Mouse (Mus musculus) embryonic facial prominence, embryonic 14.5 days (tissue): ENCODE measurements around the gene Cdk5r1. TPM values are rescaled to one million over a fixed set of nuclear protein-coding genes. Genes with fewer than 3 reads are reported as not detected.

Experiments
- ATAC-seq: fragments of 200-750 bp; cut with Nextera tagmentation; 2 replicates; pipeline ENCODE4 v1.8.0; 2017; ENCODE audit warnings: low read depth, moderate number of reproducible peaks, moderate TSS enrichment
- DNase-seq: peaks from one replicate; pipeline ENCODE4 v3.0.0-alpha.2; 2015; ENCODE audit warnings: low spot score
- H3K27ac ChIP-seq: fragments of 300-500 bp; sonication (generic); replicated peaks from 2 replicates; pipeline ENCODE4 v1.5.1; 2014; ENCODE audit warnings: low read depth, mild to moderate bottlenecking, low read length, moderate library complexity
- H3K27me3 ChIP-seq: fragments of 300-500 bp; sonication (generic); replicated peaks from 2 replicates; pipeline ENCODE4 v1.6.1; 2014; ENCODE audit warnings: low read length; ENCODE audit not compliant: control insufficient read depth, insufficient read depth
- H3K36me3 ChIP-seq: fragments of 300-500 bp; sonication (generic); 2 replicates; pipeline ENCODE4 v1.6.1; 2014; ENCODE audit warnings: low read length, mixed read lengths; ENCODE audit not compliant: control insufficient read depth, insufficient read depth
- H3K4me1 ChIP-seq: fragments of 300-500 bp; sonication (generic); 2 replicates; pipeline ENCODE4 v1.6.1; 2014; ENCODE audit warnings: antibody characterized with exemption, low read length; ENCODE audit not compliant: control insufficient read depth, insufficient read depth
- H3K4me2 ChIP-seq: fragments of 300-500 bp; sonication (generic); 2 replicates; pipeline ENCODE4 v1.6.1; 2014; ENCODE audit warnings: low read depth, mild to moderate bottlenecking, low read length, moderate library complexity, mixed read lengths
- H3K4me3 ChIP-seq: fragments of 300-500 bp; sonication (generic); 2 replicates; pipeline ENCODE4 v1.5.1; 2014; ENCODE audit warnings: low read depth, mild to moderate bottlenecking, low read length
- H3K9ac ChIP-seq: fragments of 300-500 bp; sonication (generic); 2 replicates; pipeline ENCODE4 v1.6.1; 2014; ENCODE audit warnings: low read depth, mild to moderate bottlenecking, low read length, moderate library complexity, mixed read lengths
- H3K9me3 ChIP-seq: fragments of 300-500 bp; sonication (generic); 2 replicates; pipeline ENCODE4 v1.6.1; 2016; ENCODE audit warnings: low read length; ENCODE audit not compliant: control insufficient read depth
- WGBS: fragments of 180-500 bp; shearing (Covaris S2); extraction: QIAGEN DNeasy Blood & Tissue Kit; methylation state at CpG from one replicate; pipeline ENCODE4 v1.1.7; 2014; 5-methylcytosine and 5-hydroxymethylcytosine counted together
- polyA plus RNA-seq: library from polyadenylated mRNA; unstranded; fragments of >200 nt; fragmentation: Nextera tagmentation; extraction: Ambion mirVana; gene quantifications from 2 replicates; pipeline ENCODE4 v1.2.1, GENCODE M21; 2014

The Cdk5r1 gene
- polyA plus RNA-seq, 1 experiment from 2014 or later: 5.1 TPM

DNA sequence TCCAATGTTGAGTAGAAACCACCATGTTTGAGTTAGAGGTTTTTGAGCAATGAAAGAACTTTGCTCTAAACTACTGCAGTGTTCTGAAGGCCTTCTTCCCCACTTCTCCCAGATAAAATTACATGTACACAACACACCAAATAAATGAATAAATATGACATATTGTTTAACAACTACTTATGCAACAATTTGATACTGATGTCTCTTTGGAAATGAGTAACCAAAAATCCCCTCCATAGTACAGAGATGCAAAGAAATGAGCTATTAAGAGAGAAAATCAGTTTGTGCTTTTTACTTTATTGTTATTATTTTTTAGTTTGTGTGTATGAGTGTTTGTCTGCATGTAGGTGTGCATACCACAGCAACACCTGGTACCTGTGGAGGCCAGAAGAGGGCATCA is 29.7 kb downstream of the Cdk5r1 start:
- Histone ChIP-seq H3K9me3 (no peaks in the 10 kb centered on the region), H3K4me3 (no peak overlapping the region), H3K27ac (no peak overlapping the region), H3K9ac (no peak overlapping the region), H3K27me3 (no peaks in the 10 kb centered on the region), H3K4me2 (no peak overlapping the region), H3K36me3 (no peaks in the 10 kb centered on the region), H3K4me1 (peaks cover 24% of the 10 kb centered on the region)
- ATAC-seq: no peak
- DNase-seq: no peak

DNA sequence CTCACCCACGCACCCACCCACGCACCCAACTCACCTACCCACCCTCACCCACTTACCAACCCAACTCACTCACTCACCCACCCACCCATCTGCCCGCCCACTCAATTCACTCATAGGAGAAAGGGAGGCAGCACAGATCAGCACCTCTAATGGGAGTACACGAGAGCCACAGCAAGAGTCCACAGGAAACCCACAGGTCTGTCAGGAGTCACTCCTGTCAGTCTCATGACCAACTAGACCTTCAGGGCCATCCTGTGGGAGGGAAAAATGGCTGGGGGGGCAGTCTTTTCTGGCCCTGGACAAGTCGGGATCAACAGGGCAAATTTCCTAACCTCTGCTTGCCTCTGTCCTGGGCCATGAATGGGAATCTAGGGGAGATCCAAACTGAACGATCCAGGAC is 31.0 kb downstream of the Cdk5r1 start:
- Histone ChIP-seq H3K27me3 (no peaks in the 10 kb centered on the region), H3K4me2 (no peak overlapping the region), H3K27ac (no peak overlapping the region), H3K9me3 (no peaks in the 10 kb centered on the region), H3K4me1 (peaks cover 24% of the 10 kb centered on the region), H3K4me3 (no peak overlapping the region), H3K36me3 (no peaks in the 10 kb centered on the region), H3K9ac (no peak overlapping the region)
- DNase-seq (no peak), ATAC-seq (no peak)
- WGBS: 84% methylated on average over 6 of the region's 6 CpGs

DNA sequence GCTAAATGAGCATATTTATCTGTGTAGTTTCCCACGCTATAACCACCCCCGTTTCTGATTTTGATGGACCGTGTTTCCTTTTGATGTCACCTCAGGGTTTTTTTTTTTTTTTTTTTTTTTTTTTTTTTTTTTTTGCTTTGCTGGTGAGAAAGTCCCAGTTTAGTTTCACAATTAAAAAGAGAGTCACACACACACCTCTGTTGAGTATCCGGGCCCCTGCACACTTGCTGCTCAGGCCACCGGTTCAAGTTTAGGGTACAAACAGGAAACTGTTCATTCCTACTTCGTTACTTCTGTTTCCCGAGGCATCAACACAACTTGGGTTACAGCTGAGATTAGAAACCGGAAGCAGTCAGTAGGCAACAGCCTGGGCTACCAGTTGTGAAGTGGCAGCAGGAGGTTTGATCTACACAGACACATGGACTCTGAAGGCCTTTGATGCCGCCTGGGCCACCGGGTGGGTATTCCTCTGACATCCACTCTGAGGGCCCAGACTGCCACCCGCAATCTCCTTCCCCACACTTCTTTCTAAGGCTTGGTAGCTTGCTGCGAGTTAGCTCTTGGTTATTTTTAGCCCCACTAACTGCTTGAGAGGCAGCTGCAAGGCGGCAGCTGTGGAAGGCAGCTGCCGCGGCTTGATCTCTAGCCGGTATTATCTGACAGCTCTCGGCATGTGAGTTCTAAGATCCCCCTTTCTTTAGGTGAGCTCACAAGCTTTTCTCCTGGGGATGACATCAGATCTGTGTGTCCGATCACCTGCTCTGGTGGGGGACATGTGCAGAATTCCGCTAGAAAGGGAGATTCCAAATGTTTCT is 31.7 kb downstream of the Cdk5r1 start:
- Histone ChIP-seq H3K27me3 (no peaks in the 10 kb centered on the region), H3K9me3 (no peaks in the 10 kb centered on the region), H3K27ac (peak overlapping the region; percentile 13; the same call in 1 of the 2 replicates), H3K9ac (no peak overlapping the region), H3K4me1 (peaks cover 30% of the 10 kb centered on the region), H3K4me2 (peak overlapping the region; percentile 10; the same call in 1 of the 2 replicates), H3K4me3 (no peak overlapping the region), H3K36me3 (no peaks in the 10 kb centered on the region)
- peak; percentile 86 for DNase-seq
- peak; percentile 59; the same call in 1 of the 2 replicates for ATAC-seq
- WGBS: 31% methylated on average over 19 of the region's 19 CpGs

DNA sequence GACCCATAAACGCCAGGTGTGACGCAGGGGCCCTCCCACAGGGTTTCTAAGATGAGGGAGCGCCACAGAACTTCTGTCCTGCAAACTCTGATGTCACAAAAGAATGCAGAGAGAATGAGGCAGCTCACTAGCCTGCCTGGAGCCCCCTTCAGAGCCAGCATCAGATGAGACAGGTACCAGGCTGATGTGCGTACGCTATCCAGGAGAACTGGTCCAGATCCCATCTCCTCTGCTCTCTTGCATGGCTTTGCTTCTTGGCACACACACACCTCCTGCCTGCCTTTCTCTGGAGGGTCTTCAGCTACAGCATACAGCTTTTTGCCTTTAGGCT is 32.3 kb downstream of the Cdk5r1 start:
- peak; percentile 7; the same call in 1 of the 2 replicates for ATAC-seq
- Histone ChIP-seq H3K27ac (peak overlapping the region; percentile 13; the same call in 1 of the 2 replicates), H3K4me2 (peak overlapping the region; percentile 10; the same call in 1 of the 2 replicates)

DNA sequence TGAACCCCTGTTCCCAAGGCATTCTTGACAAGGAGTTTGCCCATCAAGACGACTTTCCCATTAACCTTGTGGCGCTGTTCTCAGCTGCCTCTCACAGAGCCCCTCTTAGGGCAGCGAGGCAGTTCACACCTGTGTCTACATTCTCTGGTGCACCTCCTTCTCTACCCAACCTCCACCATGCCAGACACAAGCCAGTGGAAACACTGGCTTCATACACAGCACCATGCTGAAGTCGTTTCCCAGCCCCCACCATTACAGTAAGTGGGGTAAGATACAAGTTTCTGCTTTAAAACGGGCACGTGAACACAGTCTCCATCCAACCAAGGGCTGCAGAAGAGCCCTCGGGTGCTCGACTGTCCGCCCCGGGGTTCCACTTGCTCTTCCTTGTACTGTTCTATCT is 33.3 kb downstream of the Cdk5r1 start:
- H3K9me3 ChIP-seq: no peaks in the 10 kb centered on the region
- ATAC-seq: no peak
- peaks cover 26% of the 10 kb centered on the region; the same call in 1 of the 2 replicates for H3K4me1 ChIP-seq
- H3K9ac ChIP-seq: no peak overlapping the region
- H3K36me3 ChIP-seq: no peaks in the 10 kb centered on the region
- no peak overlapping the region for H3K27ac ChIP-seq
- H3K27me3 ChIP-seq: no peaks in the 10 kb centered on the region
- H3K4me3 ChIP-seq: no peak overlapping the region
- DNase-seq: no peak
- H3K4me2 ChIP-seq: no peak overlapping the region
- WGBS: 83% methylated on average over 10 of the region's 10 CpGs

More for the DNA sequence above, 32.3 kb downstream of the Cdk5r1 start:
- Histone ChIP-seq H3K9me3 (no peaks in the 10 kb centered on the region), H3K4me3 (no peak overlapping the region), H3K9ac (no peak overlapping the region), H3K36me3 (no peaks in the 10 kb centered on the region), H3K27me3 (no peaks in the 10 kb centered on the region), H3K4me1 (peaks cover 30% of the 10 kb centered on the region)
- no peak for DNase-seq
- WGBS: 56% methylated on average over 5 of the region's 5 CpGs

DNA sequence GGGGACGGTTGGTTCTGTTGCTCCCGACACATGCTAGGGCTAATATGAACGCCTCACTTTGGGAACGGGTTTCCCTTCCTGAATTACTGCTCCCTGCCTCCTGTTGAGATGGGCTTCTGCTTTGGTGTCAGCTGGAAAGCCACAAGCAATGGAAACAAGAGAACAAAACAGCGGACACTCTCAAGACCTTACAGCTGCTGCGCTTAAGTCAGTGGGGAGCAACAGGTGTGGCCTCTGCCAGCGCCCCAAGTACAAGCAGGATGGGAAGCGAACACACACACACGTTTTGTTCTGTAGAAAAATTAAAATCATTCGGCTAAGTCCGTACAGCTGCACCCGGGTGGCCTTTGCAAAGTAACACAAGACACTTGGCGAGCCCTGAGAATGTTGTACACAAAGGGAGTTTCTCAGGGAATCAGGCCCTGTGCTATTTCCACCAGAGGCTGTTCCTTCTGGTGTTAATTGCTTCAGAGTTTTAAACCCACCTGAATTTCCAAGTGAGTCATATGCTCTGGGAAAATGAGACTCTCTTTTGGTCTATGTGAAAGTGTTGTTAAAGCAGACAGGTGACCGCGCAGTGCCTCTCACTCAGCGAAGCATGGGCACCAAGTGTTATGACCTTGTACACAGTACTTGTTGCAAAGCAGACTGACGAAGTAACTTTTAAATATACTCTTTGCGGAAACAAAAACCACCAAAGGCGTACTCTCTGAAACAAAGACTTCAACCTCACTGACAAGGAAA is 35.7 kb downstream of the Cdk5r1 start:
- no peak overlapping the region for H3K4me3 ChIP-seq
- ATAC-seq (peak; percentile 61; the same call in 1 of the 2 replicates), DNase-seq (peak; percentile 86)
- H3K9me3 ChIP-seq: no peaks in the 10 kb centered on the region
- peaks cover 27% of the 10 kb centered on the region; the same call in 1 of the 2 replicates for H3K4me1 ChIP-seq
- no peaks in the 10 kb centered on the region for H3K27me3 ChIP-seq
- no peaks in the 10 kb centered on the region for H3K36me3 ChIP-seq
- WGBS: 68% methylated on average over 19 of the region's 19 CpGs
- H3K4me2 ChIP-seq: no peak overlapping the region
- H3K9ac ChIP-seq: no peak overlapping the region
- peak overlapping the region; percentile 55 for H3K27ac ChIP-seq

DNA sequence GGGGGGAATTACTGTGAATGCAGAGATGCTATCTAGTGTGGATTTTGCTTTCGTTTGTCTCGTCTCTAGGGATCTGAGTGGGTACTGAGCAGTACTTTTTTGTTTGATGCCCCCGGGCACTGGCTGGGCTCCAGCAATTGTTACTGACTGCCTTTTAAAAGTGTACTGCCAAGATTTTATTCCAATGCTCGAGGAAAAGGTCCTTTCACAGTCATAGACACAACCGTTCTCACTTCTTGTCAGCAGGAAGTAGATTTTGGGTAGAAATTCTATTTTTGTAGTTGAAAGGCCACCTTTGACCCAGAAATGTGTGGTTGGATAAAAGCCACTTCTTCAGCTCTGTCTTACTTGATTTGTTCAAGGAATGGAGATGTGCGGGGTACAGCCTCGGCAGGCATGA is 37.0 kb downstream of the Cdk5r1 start:
- no peak overlapping the region for H3K4me2 ChIP-seq
- no peak for DNase-seq
- H3K9ac ChIP-seq: no peak overlapping the region
- no peak overlapping the region for H3K27ac ChIP-seq
- WGBS: 23% methylated on average over 7 of the region's 7 CpGs
- H3K4me1 ChIP-seq: peaks cover 30% of the 10 kb centered on the region
- H3K4me3 ChIP-seq: no peak overlapping the region
- ATAC-seq: no peak
- H3K27me3 ChIP-seq: no peaks in the 10 kb centered on the region
- H3K9me3 ChIP-seq: no peaks in the 10 kb centered on the region
- H3K36me3 ChIP-seq: no peaks in the 10 kb centered on the region

DNA sequence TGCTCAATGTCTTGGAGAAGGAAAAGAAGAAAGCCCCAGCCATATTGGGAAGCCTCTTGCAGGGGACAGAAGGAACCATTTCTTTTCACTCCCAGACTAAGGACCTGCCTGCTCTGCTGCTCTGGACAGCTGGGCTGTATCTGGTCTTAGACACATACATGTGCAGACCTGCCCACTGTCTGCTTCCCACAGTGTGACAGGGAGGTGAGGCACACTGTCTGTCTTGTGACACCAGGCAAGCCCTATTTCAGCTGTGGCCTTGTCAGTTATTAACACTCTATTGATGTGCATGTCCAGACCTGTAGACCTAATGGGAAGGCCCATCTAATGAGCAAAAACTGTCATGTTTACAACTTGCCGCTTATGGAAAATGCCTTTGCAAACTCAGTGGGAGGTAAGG is 38.5 kb downstream of the Cdk5r1 start:
- no peak overlapping the region for H3K4me3 ChIP-seq
- H3K9me3 ChIP-seq: no peaks in the 10 kb centered on the region
- H3K4me1 ChIP-seq: peaks cover 28% of the 10 kb centered on the region
- H3K4me2 ChIP-seq: no peak overlapping the region
- DNase-seq: peak; percentile 62
- no peak overlapping the region for H3K27ac ChIP-seq
- no peak for ATAC-seq
- H3K9ac ChIP-seq: no peak overlapping the region
- no peaks in the 10 kb centered on the region for H3K36me3 ChIP-seq
- no peaks in the 10 kb centered on the region for H3K27me3 ChIP-seq
- WGBS: 42% methylated on average over 1 of the region's 1 CpGs
